Comparison of ENCODE assay signal across 12 mouse cellular contexts in the genomic region with DNA sequence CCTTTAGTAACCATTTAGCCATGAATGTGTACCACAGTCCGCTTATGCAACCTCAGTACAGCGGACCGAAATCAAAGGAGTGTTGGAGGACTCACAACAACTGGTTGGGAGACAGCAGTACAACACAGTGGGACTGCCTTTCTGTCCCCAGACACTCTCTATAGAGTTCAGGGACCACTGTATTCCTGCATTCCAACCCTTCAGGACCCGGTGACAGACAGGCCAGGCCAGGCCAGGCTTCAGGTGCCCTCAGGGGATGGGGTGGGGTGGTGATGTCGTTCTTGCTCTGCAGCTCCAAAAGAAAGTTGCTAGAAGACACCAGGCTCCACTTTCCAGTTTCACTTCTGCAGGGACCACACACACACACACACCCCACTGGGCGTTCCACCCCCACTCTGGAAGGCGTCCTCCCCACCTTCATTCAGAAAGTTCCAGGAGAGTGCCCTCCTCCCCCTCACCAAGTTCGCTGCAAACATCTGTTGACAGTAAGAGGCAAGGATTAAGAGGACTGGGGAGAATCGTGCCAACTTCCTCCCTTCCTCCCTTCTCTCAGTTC. TPM values are rescaled to one million over a fixed set of nuclear protein-coding genes. Genes with fewer than 3 reads are reported as not detected.
DNase-seq lines count a peak whose midpoint lies in the region; ATAC-seq and TF ChIP-seq lines count a peak whose summit lies in the region.
"Had no signal": no experiment of that assay in that cellular context is flagged by ENCODE, and none has a peak within 500 bp of the region (broad histone marks: within the 10 kb centered on the region; RNA-seq: fewer than 3 reads in every experiment).

No protein-coding gene starts in this region.

- no peak for DNase-seq in heart, adult 18-20 months
- DNase-seq in midbrain, postnatal 0 days (ENCODE audit: low spot score), result no peak
- no peak for DNase-seq in frontal cortex, postnatal 36 days (ENCODE audit: low spot score in 2 of 2)
- DNase-seq: layer of hippocampus, adult 9-11 months; right cerebral cortex, adult 18-20 months; thymus, adult 18-20 months had no signal

- H3K27me3 ChIP-seq in heart, embryonic 13.5 days (replicated peaks), result no peaks in the 10 kb centered on the region
- no peaks in the 10 kb centered on the region for H3K27me3 ChIP-seq in midbrain, embryonic 13.5 days
- H3K27me3 ChIP-seq in midbrain, postnatal 0 days (ENCODE audit: insufficient read depth, low read length), result no peaks in the 10 kb centered on the region
- H3K27me3 ChIP-seq in stomach, embryonic 16.5 days (ENCODE audit: control insufficient read depth, insufficient read depth, low read length), result no peaks in the 10 kb centered on the region

- peaks cover 22% of the 10 kb centered on the region for H3K4me1 ChIP-seq in heart, embryonic 13.5 days
- H3K4me1 ChIP-seq in midbrain, embryonic 13.5 days (replicated peaks), result peaks cover 8% of the 10 kb centered on the region; the same call in 1 of the 2 replicates
- no peaks in the 10 kb centered on the region for H3K4me1 ChIP-seq in midbrain, postnatal 0 days (ENCODE audit: insufficient read depth, low read length)
- H3K4me1 ChIP-seq in stomach, embryonic 16.5 days (ENCODE audit: control insufficient read depth, insufficient read depth, low read length), result peaks cover 8% of the 10 kb centered on the region

- 35% methylated on average over 9 of the region's 9 CpGs for WGBS in heart, embryonic 13.5 days
- WGBS in midbrain, embryonic 13.5 days, result 34% methylated on average over 9 of the region's 9 CpGs
- WGBS in midbrain, postnatal 0 days, result 34% methylated on average over 9 of the region's 9 CpGs
- WGBS in stomach, embryonic 16.5 days, result 39% methylated on average over 9 of the region's 9 CpGs

- TF ChIP-seq CTCF in midbrain, postnatal 0 days (IDR thresholded peaks at IDR 0.05), result no peak

- no peak for ATAC-seq in heart, embryonic 13.5 days (ENCODE audit: extremely low read depth, insufficient number of reproducible peaks, low FRiP score, low TSS enrichment)
- no peak for ATAC-seq in midbrain, embryonic 13.5 days
- ATAC-seq in midbrain, postnatal 0 days (ENCODE audit: low FRiP score), result no peak
- peak; percentile 82 for ATAC-seq in granulocyte monocyte progenitor cell, adult 5-6 weeks (replicated peaks; ENCODE audit: poor library complexity, severe bottlenecking)
- ATAC-seq in stomach, embryonic 16.5 days (ENCODE audit: insufficient read depth, low FRiP score), result no peak
- ATAC-seq in monocyte, adult 5-6 weeks (replicated peaks; ENCODE audit: insufficient number of reproducible peaks, low FRiP score, low TSS enrichment, poor library complexity, severe bottlenecking), result no peak
- ATAC-seq: CD4-positive, CD25-positive, alpha-beta regulatory T cell, adult 4 months had no signal

- H3K4me2 ChIP-seq in heart, embryonic 13.5 days, result peak overlapping the region; percentile 41
- H3K4me2 ChIP-seq in midbrain, embryonic 13.5 days (replicated peaks), result no peak overlapping the region
- H3K4me2 ChIP-seq in midbrain, postnatal 0 days (ENCODE audit: low read depth, low read length, poor library complexity, severe bottlenecking), result no peak overlapping the region
- peak overlapping the region; percentile 29; the same call in 1 of the 2 replicates for H3K4me2 ChIP-seq in stomach, embryonic 16.5 days (ENCODE audit: low read depth, low read length)

- 0 out of 2 replicates have a peak overlapping the region, but pooled peaks have one; percentile 6 for H3K9ac ChIP-seq in heart, embryonic 13.5 days
- 0 out of 2 replicates have a peak overlapping the region, but pooled peaks have one; percentile 10 for H3K9ac ChIP-seq in midbrain, embryonic 13.5 days (replicated peaks)
- H3K9ac ChIP-seq in midbrain, postnatal 0 days (replicated peaks; ENCODE audit: low read length, poor library complexity, severe bottlenecking), result no peak overlapping the region
- no peak overlapping the region; the same call in 1 of the 2 replicates for H3K9ac ChIP-seq in stomach, embryonic 16.5 days (ENCODE audit: low read length)

- H3K36me3 ChIP-seq in heart, embryonic 13.5 days, result no peaks in the 10 kb centered on the region
- H3K36me3 ChIP-seq in midbrain, embryonic 13.5 days, result no peaks in the 10 kb centered on the region
- no peaks in the 10 kb centered on the region for H3K36me3 ChIP-seq in midbrain, postnatal 0 days (ENCODE audit: insufficient read depth, low read length)
- no peaks in the 10 kb centered on the region for H3K36me3 ChIP-seq in stomach, embryonic 16.5 days (ENCODE audit: control insufficient read depth, insufficient read depth, low read length)

- H3K9me3 ChIP-seq in heart, embryonic 13.5 days, result no peaks in the 10 kb centered on the region
- H3K9me3 ChIP-seq in midbrain, embryonic 13.5 days, result no peaks in the 10 kb centered on the region
- no peaks in the 10 kb centered on the region for H3K9me3 ChIP-seq in midbrain, postnatal 0 days (ENCODE audit: low read length)
- H3K9me3 ChIP-seq in stomach, embryonic 16.5 days (replicated peaks; ENCODE audit: control insufficient read depth, low read length), result no peaks in the 10 kb centered on the region

- 0 out of 2 replicates have a peak overlapping the region, but pooled peaks have one; percentile 0 for H3K4me3 ChIP-seq in heart, embryonic 13.5 days
- no peak overlapping the region for H3K4me3 ChIP-seq in midbrain, embryonic 13.5 days (replicated peaks)
- H3K4me3 ChIP-seq in midbrain, postnatal 0 days (ENCODE audit: low read depth, low read length), result no peak overlapping the region
- no peak overlapping the region for H3K4me3 ChIP-seq in stomach, embryonic 16.5 days (replicated peaks; ENCODE audit: low read length)

- peak overlapping the region; percentile 13; the same call in 1 of the 2 replicates for H3K27ac ChIP-seq in heart, embryonic 13.5 days (replicated peaks)
- H3K27ac ChIP-seq in midbrain, embryonic 13.5 days, result no peak overlapping the region
- no peak overlapping the region for H3K27ac ChIP-seq in midbrain, postnatal 0 days (ENCODE audit: low read depth, low read length)
- H3K27ac ChIP-seq in stomach, embryonic 16.5 days (ENCODE audit: low read length), result no peak overlapping the region; the same call in 1 of the 2 replicates

RNA-seq across cellular contexts. Expression of a gene that starts 25.2 kb away (rescaled TPM):
- polyA plus RNA-seq in heart, embryonic 13.5 days (2015; fragmentation: Nextera tagmentation; extraction: Ambion mirVana), result 65.0 and 79.9 TPM in 2 replicates
- 1 to 10 TPM; 3.3 to 4.6 TPM for total RNA-seq in heart, adult 18-20 months (2021)
- polyA plus RNA-seq in midbrain, embryonic 13.5 days (2015; fragmentation: Nextera tagmentation; extraction: Ambion mirVana), result 141 and 156 TPM in 2 replicates
- 10.4 and 10.5 TPM in 2 replicates for total RNA-seq in midbrain, postnatal 0 days (2014; rRNA removed)
- 7.3 and 9.3 TPM in 2 replicates for polyA plus RNA-seq in midbrain, postnatal 0 days (2015; fragmentation: Nextera tagmentation; extraction: Ambion mirVana)
- 45.4 and 55.1 TPM in 2 replicates for total RNA-seq in granulocyte monocyte progenitor cell, adult 5-6 weeks (2014; fragmentation: Nextera tagmentation)
- total RNA-seq in granulocyte monocyte progenitor cell, adult 5-6 weeks (2017), result 106 and 131 TPM in 2 replicates
- polyA plus RNA-seq in stomach, embryonic 16.5 days (2015; fragmentation: Nextera tagmentation; extraction: Ambion mirVana), result 67.0 and 79.5 TPM in 2 replicates
- 34.2 to 42.2 TPM (median 38.3 TPM) in 3 replicates for total RNA-seq in monocyte, adult 5-6 weeks (2017)

Comparison
In these comparisons a context has a peak if more than half of its experiments do, and no peak if none do; other contexts are left out.
1. H3K9ac ChIP-seq: peak in heart, embryonic 13.5 days (single experiment) and midbrain, embryonic 13.5 days (single experiment); none in midbrain, postnatal 0 days (single experiment) and stomach, embryonic 16.5 days (single experiment).
2. H3K4me2 ChIP-seq: peak in heart, embryonic 13.5 days (single experiment) and stomach, embryonic 16.5 days (single experiment); none in midbrain, embryonic 13.5 days (single experiment) and midbrain, postnatal 0 days (single experiment).